Mouse (Mus musculus) embryonic facial prominence, embryonic 10.5 days (tissue): ENCODE results near the gene Kcnj1. TPM values are rescaled to one million over a fixed set of nuclear protein-coding genes. Genes with fewer than 3 reads are reported as not detected.

Experiments
- DNase-seq: peaks from one replicate; pipeline ENCODE4 v3.0.0-alpha.2; 2017; ENCODE audit warnings: low spot score
- H3K27ac ChIP-seq: fragments of 300-500 bp; sonication (generic); replicated peaks from 2 replicates; pipeline ENCODE4 v1.5.1; 2016; ENCODE audit warnings: mild to moderate bottlenecking
- H3K27me3 ChIP-seq: fragments of 300-500 bp; sonication (generic); replicated peaks from 2 replicates; pipeline ENCODE4 v1.6.1; 2016; ENCODE audit warnings: low read depth, mild to moderate bottlenecking; ENCODE audit not compliant: poor library complexity, severe bottlenecking
- H3K36me3 ChIP-seq: fragments of 300-500 bp; sonication (generic); replicated peaks from 2 replicates; pipeline ENCODE4 v1.6.1; 2016; ENCODE audit warnings: mild to moderate bottlenecking, moderate library complexity
- H3K4me1 ChIP-seq: fragments of 300-500 bp; sonication (generic); 2 replicates; pipeline ENCODE4 v1.6.1; 2016
- H3K4me3 ChIP-seq: fragments of 300-500 bp; sonication (generic); 2 replicates; pipeline ENCODE4 v1.5.1; 2016; ENCODE audit warnings: mild to moderate bottlenecking, moderate library complexity
- H3K9me3 ChIP-seq: fragments of 300-500 bp; sonication (generic); 2 replicates; pipeline ENCODE4 v1.6.1; 2016; ENCODE audit warnings: mild to moderate bottlenecking
- WGBS: fragments of 180-500 bp; shearing (Covaris S2); methylation state at CpG from one replicate; pipeline ENCODE4 v1.1.7; 2016; 5-methylcytosine and 5-hydroxymethylcytosine counted together
- polyA plus RNA-seq: library from polyadenylated mRNA; unstranded; fragments of >200 nt; fragmentation: Nextera tagmentation; extraction: Ambion mirVana; gene quantifications from 2 replicates; pipeline ENCODE4 v1.2.1, GENCODE M21; 2016

The Kcnj1 gene
- polyA plus RNA-seq, 1 experiment from 2014 or later: not detected

DNA sequence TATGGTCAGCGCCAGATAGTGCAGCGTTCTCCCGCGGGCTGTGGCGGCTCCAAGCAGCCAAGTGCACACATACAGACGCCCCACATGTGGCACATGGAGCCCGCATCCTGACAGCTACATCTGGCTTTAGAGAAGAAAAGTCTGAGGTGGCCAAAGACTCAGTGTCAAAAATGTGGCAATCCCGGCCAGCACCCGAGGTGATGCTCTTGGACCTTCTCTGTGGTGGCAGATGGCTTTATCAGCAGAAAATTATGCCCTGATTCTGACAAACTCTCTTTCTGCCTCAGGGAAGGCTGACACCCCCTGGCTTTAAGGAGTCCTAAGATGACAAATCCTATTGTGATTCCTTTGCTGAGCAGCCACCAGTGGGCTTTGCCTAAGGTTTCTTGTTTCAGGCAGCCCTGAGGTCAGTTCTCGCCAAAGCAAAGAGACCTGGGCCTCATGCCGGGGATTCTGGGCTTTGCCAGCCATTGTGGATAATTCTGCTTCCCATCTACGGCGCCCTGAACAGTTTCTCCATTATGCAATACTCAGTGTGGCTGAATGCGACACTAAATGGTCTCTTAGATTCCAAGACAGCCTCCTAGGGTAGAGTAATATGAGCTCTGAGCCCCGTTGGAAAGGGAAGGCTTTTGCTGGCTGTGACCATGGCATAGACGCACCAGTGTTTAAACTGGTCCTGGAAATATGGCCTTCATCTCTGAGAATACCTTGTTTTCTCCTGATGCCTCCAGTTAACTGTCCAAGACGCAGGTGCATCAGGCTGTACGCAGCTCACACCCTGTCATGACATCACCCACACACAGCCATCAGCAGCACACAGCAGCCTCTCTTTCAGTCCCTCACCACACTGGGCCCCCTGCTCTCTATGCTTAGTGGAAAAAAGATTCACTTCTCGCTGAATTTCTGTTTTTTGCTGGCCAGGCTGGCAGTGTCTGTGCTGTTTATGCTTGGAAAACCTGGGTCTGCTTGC, 62.2 kb downstream of the Kcnj1 start:
- Histone ChIP-seq H3K27me3 (no peaks in the 10 kb centered on the region), H3K4me1 (peaks cover 16% of the 10 kb centered on the region; the same call in 1 of the 2 replicates), H3K36me3 (peaks cover 85% of the 10 kb centered on the region), H3K27ac (0 out of 2 replicates have a peak overlapping the region, but pooled peaks have one; percentile 14), H3K4me3 (no peak overlapping the region), H3K9me3 (no peaks in the 10 kb centered on the region)
- DNase-seq: no peak
- WGBS: 71% methylated on average over 19 of the region's 19 CpGs

DNA sequence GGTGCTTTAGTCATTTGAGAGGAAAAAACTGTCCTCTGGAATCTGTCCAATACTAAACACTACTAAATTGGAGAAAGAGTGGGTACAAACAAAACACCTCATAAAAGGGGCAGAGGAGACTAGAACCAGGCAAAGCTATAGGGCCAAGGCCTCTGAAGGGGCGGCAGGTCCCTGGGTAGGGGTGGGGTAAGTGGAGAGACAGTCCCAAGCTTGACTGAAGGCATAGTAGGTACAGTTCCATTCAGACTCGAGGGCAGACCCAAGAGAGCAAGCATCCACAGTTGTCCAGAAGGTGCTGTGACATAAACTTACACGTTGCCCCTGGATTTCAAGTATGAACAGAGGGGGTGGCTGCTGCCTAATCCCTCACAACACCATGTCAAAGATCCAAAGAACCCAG, 70.8 kb downstream of the Kcnj1 start:
- 61% methylated on average over 3 of the region's 3 CpGs for WGBS
- no peak for DNase-seq
- Histone ChIP-seq H3K36me3 (peaks cover 66% of the 10 kb centered on the region), H3K4me1 (peaks cover 28% of the 10 kb centered on the region), H3K9me3 (no peaks in the 10 kb centered on the region; the same call in 1 of the 2 replicates), H3K27ac (peak overlapping the region; percentile 58), H3K27me3 (no peaks in the 10 kb centered on the region), H3K4me3 (no peak overlapping the region)

DNA sequence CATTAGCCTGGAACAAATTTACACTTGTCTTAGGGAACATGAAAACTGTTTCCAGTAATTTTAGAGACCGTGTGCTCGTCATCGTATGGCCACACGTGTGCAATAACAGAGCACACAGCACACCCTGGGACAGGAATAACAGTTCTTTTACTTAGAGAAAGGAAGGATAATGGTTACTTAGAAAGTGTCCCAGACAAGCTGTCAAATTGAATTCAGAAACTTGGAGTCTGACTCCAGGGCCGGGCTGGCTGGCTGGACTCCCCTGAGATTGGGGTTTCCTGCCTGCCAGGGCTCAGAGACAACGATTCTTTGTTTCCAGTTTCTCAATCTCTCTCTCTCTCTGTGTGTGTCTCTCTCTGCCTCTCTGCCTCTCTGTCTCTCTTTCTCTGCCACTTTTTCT, 71.5 kb downstream of the Kcnj1 start:
- Histone ChIP-seq H3K4me3 (no peak overlapping the region), H3K4me1 (peaks cover 28% of the 10 kb centered on the region), H3K27ac (peak overlapping the region; percentile 83), H3K27me3 (no peaks in the 10 kb centered on the region), H3K36me3 (peaks cover 67% of the 10 kb centered on the region), H3K9me3 (no peaks in the 10 kb centered on the region; the same call in 1 of the 2 replicates)
- peak; percentile 78 for DNase-seq
- WGBS: 20% methylated on average over 6 of the region's 6 CpGs

DNA sequence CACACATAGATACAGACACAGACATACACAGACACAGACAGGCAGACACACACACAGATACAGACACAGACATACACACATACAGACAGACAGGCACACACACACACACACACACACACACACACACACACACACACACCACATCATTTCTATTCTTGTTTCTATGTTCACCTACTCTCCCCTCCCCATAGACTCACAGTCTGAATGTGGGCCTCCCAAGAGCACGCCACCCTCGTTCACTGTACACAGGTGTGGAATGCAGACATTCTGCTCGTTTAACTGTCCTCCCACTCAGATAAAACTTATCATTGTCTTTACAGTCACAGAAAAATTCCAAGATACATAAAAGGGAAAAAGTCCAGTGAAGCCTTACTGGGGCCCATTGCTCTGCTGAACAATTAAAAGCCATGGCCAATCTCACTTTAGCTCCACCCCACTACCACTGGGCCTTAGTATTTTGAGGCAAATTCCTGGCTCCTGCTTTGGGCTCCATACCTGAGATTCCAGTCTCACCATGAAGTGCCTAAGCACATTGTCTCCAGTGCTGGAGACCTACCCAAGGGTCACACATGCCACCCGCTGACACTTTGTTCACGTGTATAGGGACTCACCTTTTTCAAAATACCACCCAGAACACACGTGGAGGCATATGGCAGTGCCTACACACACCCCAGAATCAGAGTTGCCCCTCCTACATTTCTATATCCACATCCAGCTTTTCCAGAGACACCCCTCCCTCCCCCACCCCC, 72.3 kb downstream of the Kcnj1 start:
- WGBS: 62% methylated on average over 6 of the region's 6 CpGs
- Histone ChIP-seq H3K9me3 (no peaks in the 10 kb centered on the region; the same call in 1 of the 2 replicates), H3K4me1 (peaks cover 28% of the 10 kb centered on the region), H3K4me3 (no peak overlapping the region), H3K27ac (peak overlapping the region; percentile 83), H3K36me3 (peaks cover 70% of the 10 kb centered on the region), H3K27me3 (no peaks in the 10 kb centered on the region)
- no peak for DNase-seq

DNA sequence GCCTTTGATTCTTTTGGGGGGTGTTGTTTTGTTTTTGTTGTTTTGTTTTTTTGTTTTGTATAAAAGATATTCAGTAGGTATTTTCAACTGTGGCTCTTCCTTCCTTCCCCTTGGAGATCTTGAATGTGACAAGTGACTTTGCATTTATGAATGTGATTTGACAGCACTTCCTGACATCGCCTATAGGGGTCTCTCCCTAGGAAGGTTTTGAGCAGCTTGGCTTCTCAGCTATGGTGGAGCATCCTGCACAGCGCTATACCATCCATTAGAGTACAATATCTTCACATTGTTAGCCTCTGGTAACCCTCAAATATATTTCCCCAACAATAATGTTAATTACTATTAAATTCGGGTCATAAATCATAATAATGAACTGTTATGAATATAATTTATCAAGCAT, 73.5 kb downstream of the Kcnj1 start:
- Histone ChIP-seq H3K27ac (no peak overlapping the region), H3K4me3 (no peak overlapping the region), H3K27me3 (no peaks in the 10 kb centered on the region), H3K36me3 (peaks cover 70% of the 10 kb centered on the region), H3K4me1 (peaks cover 28% of the 10 kb centered on the region), H3K9me3 (no peaks in the 10 kb centered on the region; the same call in 1 of the 2 replicates)
- WGBS: 56% methylated on average over 3 of the region's 3 CpGs
- no peak for DNase-seq

DNA sequence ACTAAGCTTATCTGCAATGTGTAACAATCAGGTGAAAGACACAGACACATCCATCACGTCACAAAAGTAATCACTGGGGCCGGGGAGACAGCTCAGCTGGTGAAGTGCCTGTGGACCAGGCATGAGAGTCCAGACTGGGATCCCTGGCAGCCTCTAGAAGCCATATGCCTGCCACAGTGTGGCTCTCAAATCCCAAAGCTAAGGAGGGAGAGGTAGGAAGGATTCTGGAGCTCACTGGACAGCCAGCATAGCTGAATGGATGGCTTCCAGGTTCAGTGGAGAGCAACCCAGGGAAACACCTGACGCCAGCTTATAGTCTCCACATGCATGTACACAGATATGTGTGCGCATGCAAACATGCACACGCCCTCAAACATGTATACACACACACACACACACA, 76.5 kb downstream of the Kcnj1 start:
- DNase-seq: no peak

More for the DNA sequence above, 76.5 kb downstream of the Kcnj1 start:
- Histone ChIP-seq H3K4me1 (peaks cover 26% of the 10 kb centered on the region), H3K27ac (no peak overlapping the region), H3K36me3 (peaks cover 74% of the 10 kb centered on the region), H3K9me3 (no peaks in the 10 kb centered on the region), H3K4me3 (no peak overlapping the region), H3K27me3 (no peaks in the 10 kb centered on the region)
- 84% methylated on average over 5 of the region's 5 CpGs for WGBS

Other genes starting within 250 kb of the Kcnj1 start
- 0.24 and 0.52 TPM in 2 replicates for gene Kcnj5, start 28.1 kb upstream of the Kcnj1 start, polyA plus RNA-seq
- 54.8 and 56.7 TPM in 2 replicates for gene Fli1, start 170.4 kb downstream of the Kcnj1 start, polyA plus RNA-seq